Mouse (Mus musculus): ENCODE results near the gene Elmsan1.

The Elmsan1 gene

DNA sequence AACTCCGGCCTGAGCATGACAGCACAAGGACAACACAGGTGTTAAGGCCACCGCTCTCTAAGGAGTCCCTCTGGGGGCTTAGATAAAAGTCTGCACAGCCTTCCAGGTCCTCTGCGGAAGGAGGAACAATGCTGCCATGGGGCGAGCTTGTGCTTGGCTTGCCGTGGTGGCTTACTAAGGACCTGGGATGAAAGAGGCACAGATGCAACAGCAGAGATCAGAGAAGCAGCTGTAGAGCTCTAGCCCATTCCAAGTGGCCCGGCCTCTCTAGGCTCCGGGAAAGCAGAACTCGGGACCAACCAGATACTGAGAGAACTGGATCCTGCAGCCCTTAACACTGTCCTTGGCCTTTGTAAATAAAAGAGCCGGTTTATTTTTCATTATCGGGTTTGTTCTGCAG is 66.8 kb downstream of the Elmsan1 start:
- no peak for ATAC-seq (ENCODE audit: low TSS enrichment)

- no peak for ATAC-seq (ENCODE audit: low TSS enrichment)
Measured at GRCm38 (mm10) chr12:84150976-84151375, 67.7 kb downstream of the Elmsan1 start.

- no peak for ATAC-seq (ENCODE audit: low TSS enrichment)
Measured at GRCm38 (mm10) chr12:84149971-84150370, 68.7 kb downstream of the Elmsan1 start.

- no peak for ATAC-seq (ENCODE audit: low TSS enrichment)
Measured at GRCm38 (mm10) chr12:84148622-84149012, 70.1 kb downstream of the Elmsan1 start.

GRCm38 (mm10) chr12:84147954-84148621 is 70.6 kb downstream of the Elmsan1 start, which contains the start of gene Pnma1:
TSS of gene Pnma1 (minus strand) at chr12:84148489.
- ATAC-seq (ENCODE audit: low TSS enrichment) = peak; percentile 86

DNA sequence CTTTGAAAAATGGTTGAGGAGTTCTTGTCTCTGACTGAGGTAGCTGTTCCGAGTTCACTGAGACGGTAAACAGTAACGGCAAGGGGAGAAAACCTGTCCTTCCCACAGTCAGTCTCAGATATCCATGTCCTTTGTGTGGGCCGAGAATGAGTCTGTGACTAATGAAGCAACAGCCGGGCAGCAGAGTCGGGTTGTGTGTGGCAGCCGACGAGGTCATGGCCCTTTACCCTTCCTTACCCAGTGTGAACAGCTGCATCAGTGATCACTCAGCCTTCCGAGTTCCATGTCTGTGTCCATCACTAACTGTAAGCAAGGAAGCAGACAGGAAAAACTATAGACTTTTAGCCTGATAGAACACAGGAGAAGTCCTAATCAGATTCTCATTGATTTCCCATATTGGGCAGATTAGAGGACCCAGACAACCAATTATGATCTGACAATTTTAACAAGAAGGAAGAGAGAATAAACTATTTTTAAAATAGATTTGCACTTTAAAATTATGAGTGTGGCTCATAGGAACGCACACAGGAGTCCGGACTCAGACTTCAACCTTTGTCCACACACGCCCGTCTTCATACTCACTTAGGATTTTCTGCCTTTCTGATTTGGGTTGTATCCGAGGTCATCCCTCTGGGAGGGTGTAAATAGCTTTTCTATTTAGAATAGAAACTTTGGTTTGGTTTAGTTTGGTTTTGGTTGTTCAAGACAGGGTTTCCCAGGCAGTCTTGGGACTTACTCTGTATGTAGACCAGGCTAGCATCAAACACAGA is 76.2 kb downstream of the Elmsan1 start:
- no peak for ATAC-seq (ENCODE audit: low TSS enrichment)

- no peak for ATAC-seq (ENCODE audit: low TSS enrichment)
Measured at GRCm38 (mm10) chr12:84141271-84141670, 77.4 kb downstream of the Elmsan1 start.

GRCm38 (mm10) chr12:84140135-84140534 is 78.5 kb downstream of the Elmsan1 start:
- ATAC-seq (ENCODE audit: low TSS enrichment) = no peak

DNA sequence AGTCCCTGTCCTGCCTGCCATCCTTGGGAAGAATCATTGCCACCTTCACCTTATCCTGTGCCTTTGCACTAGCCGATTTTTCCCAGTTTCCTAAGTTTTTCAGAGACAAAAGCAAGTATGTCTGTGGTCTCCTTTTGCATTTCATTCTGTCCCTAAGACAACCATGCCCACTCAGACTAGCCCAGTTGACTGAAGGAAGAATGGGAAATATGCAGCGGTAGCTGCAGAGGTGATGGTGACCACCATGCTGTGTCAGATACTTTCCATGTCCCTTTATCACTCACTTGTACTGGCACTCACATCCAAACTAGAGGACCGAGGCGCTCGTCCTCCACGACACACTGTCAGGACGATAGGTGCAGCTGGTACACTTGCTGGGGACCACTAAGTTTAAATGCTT is 81.5 kb downstream of the Elmsan1 start:
- ATAC-seq (ENCODE audit: low TSS enrichment) = no peak

DNA sequence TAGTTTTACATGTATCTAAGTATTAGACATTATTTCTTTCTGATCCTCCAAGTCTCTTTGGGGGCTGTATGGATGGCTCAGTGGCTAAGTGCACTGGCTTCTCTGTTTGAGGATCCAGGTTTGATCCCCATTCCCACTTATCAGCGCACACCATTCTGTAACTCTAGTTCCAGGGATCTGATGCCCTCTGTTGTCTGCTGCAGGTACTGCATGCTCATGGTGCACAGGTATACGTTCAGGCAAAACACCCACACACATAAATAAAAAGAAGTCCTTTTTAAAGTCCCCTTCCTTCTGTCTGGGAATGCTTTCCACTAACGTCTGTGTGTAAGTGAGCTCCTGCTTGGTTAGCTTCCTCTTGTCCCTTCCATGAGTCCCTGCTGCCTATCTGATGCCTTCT is 86.4 kb downstream of the Elmsan1 start:
- no peak for ATAC-seq (ENCODE audit: low TSS enrichment)

DNA sequence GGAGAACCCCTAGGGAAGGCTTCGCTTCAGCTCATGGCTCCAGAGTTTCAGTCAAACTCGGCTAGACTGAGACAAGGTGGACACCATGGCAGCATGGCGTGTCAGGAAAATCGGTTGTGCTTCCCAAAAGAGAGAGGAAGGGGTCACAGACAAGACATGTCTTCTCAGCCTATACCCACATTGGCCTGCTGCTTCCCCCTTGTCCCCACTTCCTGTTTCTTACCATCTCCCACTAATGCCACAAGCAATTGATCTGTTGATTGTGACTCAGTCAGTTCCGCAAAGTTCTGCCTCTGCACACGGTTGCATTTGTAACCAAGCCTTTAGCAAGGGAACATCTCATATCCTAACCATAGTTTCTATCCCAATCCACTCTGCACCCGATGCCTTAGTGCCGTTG is 88.8 kb downstream of the Elmsan1 start:
- ATAC-seq (ENCODE audit: low TSS enrichment) = no peak

- ATAC-seq (ENCODE audit: low TSS enrichment) = peak; percentile 50; the same call in 1 of the 2 replicates
Measured at GRCm38 (mm10) chr12:84128576-84128975, 90.1 kb downstream of the Elmsan1 start.

- ATAC-seq (ENCODE audit: low TSS enrichment) = no peak
Measured at GRCm38 (mm10) chr12:84126899-84127298, 91.8 kb downstream of the Elmsan1 start.

- no peak for ATAC-seq (ENCODE audit: low TSS enrichment)
Measured at GRCm38 (mm10) chr12:84125892-84126291, 92.8 kb downstream of the Elmsan1 start.

DNA sequence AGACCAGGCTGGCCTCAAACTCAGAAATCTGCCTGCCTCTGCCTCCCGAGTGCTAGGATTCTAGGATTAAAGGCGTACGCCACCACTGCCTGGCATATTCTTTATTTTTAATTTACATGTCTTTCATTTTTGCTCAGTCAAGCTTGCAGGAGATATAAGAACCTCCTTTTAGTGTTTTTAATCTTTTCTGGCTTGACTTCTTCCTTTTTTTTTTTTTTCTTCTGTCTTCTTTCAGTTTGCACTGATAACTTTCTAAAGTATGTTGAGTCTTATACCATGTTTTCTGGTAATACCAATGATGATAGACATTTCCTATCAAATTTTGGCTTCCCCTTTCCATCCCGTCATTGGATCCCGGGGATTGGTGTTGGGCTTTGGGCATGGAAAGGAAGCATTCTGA is 99.1 kb downstream of the Elmsan1 start:
- ATAC-seq (ENCODE audit: low TSS enrichment) = no peak

DNA sequence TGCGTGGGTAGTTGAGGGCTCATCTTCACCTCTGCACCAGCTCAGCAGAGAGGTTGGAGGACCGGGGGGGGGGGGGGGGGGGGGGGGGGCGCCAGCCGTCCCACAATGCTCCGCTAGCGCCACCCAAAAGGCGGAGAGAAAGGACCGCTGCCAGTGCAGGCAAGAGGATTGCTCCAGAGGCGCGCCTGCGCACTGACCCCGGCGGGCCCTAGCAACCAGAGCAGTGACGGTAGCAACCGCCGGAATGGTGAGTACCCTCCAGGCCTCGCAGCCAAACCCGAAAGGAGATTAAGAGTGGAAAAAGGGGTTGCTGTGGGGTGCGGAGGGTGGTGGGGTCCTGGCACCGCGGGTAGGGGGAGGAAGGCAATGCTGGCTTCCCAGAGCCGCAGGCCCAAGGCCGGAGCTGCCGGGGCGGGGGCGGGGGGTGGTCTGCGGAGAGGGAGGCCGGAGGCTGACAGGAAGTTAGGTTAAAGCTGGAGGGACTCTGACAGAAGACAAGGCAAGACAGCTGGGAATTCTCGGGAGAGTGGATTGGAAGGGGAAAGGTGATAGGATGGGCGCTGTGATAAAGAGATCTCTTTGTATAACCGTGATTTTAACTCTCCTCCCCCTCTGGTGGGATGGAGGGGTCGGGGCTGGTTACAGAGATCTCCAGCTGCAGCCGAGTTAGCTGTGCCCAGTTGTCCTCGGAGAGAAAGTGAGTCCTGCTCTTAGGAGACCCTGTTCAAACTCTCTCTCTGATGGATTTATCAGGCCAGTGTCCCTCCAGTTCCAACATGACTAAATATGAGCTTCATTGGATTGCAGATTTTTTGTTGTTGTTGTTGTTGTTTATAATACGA is 104.3 kb downstream of the Elmsan1 start, which contains the start of gene Dnal1:
TSS of gene Dnal1 (plus strand) at position 214 of the 842 bp plus-strand sequence.
- ATAC-seq (ENCODE audit: low TSS enrichment) = peak; percentile 99

GRCm38 (mm10) chr12:84113676-84114075 is 105.0 kb downstream of the Elmsan1 start:
- no peak for ATAC-seq (ENCODE audit: low TSS enrichment)

GRCm38 (mm10) chr12:84110814-84111213 is 107.9 kb downstream of the Elmsan1 start:
- ATAC-seq (ENCODE audit: low TSS enrichment) = no peak

DNA sequence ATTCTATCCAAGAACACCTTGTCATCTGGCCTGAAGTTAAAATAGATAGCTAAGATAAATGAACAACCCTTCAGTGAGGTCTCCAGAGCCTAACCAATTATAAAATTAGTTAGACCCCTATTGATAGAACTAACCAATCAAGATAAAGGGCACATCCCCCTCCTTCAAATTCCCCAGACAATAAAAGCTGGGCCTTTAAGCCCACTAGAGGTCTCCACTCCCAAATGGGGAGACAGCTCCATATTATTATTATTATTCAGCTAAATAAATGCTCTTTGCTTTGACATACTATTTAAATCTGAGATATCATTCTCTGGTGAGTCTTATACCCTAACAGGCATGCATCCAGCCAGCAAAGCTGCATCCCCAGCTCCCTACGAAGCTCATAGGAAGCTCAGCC is 108.8 kb downstream of the Elmsan1 start:
- no peak for ATAC-seq (ENCODE audit: low TSS enrichment)

- no peak for ATAC-seq (ENCODE audit: low TSS enrichment)
Measured at GRCm38 (mm10) chr12:84107692-84108091, 111.0 kb downstream of the Elmsan1 start.

- no peak for ATAC-seq (ENCODE audit: low TSS enrichment)
Measured at GRCm38 (mm10) chr12:84107012-84107411, 111.7 kb downstream of the Elmsan1 start.

- ATAC-seq (ENCODE audit: low TSS enrichment) = peak; percentile 53; the same call in 1 of the 2 replicates
Measured at GRCm38 (mm10) chr12:84101493-84101845, 117.2 kb downstream of the Elmsan1 start.
